Mouse (Mus musculus): ENCODE results near the gene Crb1.
"Not testable (repeated sequence)": the region's sequence is repeated elsewhere in the genome, so short reads cannot be mapped to it uniquely, and the experiment has no call there.

DNA sequence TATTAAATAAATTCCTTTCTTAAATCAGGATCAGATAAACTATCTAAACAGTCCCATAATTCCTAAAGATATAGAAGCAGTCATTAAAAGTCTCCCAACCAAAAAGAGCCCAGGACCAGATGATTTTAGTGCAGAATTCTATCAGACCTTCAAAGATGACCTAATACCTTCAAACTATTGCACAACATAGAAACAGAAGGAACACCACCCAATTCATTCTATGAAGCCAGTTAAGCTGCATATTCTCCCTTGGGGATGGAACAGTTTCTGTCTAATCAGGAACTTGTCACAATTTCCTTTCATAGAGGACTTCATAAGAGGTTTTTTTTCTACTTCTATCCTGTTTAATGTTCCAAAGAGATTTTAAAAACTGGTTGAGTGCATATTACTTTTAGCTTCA lies 74.4 kb downstream of the Crb1 start:
- TF ChIP-seq CTCF (IDR thresholded peaks at IDR 0.05; ENCODE audit: low read depth, low read length); POLR2A (IDR thresholded peaks at IDR 0.05; ENCODE audit: borderline replicate concordance, low read depth, low read length): not testable (repeated sequence)

Measured in bone marrow macrophage, adult 2 months (primary cell).